ENCODE assay signal across 8 mouse cellular contexts in genomic region chr4:120568005-120568404, GRCm38 (mm10). TPM values are rescaled to one million over a fixed set of nuclear protein-coding genes. Genes with fewer than 3 reads are reported as not detected.
DNase-seq lines count a peak whose midpoint lies in the region; ATAC-seq and TF ChIP-seq lines count a peak whose summit lies in the region.

No protein-coding gene starts in this region.

- H3ac ChIP-seq in myocyte (ENCODE audit: control insufficient read depth, insufficient read length): no peak overlapping the region

- intact Hi-C loops in gastrocnemius, postnatal 36 days (cut with DNase I): no loop called here

- H3K4me1 ChIP-seq in forebrain, postnatal 0 days (ENCODE audit: insufficient read depth): peaks cover 21% of the 10 kb centered on the region

- WGBS in forebrain, postnatal 0 days: 20% methylated on average over 5 of the region's 5 CpGs

- H3K27ac ChIP-seq in forebrain, postnatal 0 days (ENCODE audit: low read depth, low read length): no peak overlapping the region

- DNase-seq in cerebellum, adult 9-11 months: peak; percentile 7
- no peak for DNase-seq in cerebellum, adult 9-10 months
- no peak for DNase-seq in forebrain, postnatal 0 days
- DNase-seq in kidney, postnatal 14 days: peak; percentile 37
- DNase-seq in gastrocnemius, postnatal 36 days: no peak
- no peak for DNase-seq in ovary, postnatal 36 days (ENCODE audit: low spot score)
- DNase-seq in right cerebral cortex, postnatal 14 days: no peak

- H3K9me3 ChIP-seq in forebrain, postnatal 0 days (ENCODE audit: low read length): no peaks in the 10 kb centered on the region

- H3K79me2 ChIP-seq in myocyte (ENCODE audit: control insufficient read depth, insufficient read depth): peaks cover 54% of the 10 kb centered on the region

- H3K36me3 ChIP-seq in forebrain, postnatal 0 days (ENCODE audit: insufficient read depth): peaks cover 9% of the 10 kb centered on the region
- peaks cover 12% of the 10 kb centered on the region for H3K36me3 ChIP-seq in myocyte (ENCODE audit: control insufficient read depth, insufficient read depth)

- no peak overlapping the region for H3K9ac ChIP-seq in forebrain, postnatal 0 days

- peak overlapping the region; percentile 81; the same call in 1 of the 2 replicates for H3K4me2 ChIP-seq in forebrain, postnatal 0 days (ENCODE audit: low read depth)
- H3K4me2 ChIP-seq in myocyte (ENCODE audit: low read depth): peak overlapping the region; percentile 79

- no peak for ATAC-seq in forebrain, postnatal 0 days

- no peak for TF ChIP-seq POLR2A in myocyte (IDR thresholded peaks at IDR 0.05; ENCODE audit: insufficient read length, low read depth)

- TF ChIP-seq CTCF in forebrain, postnatal 0 days (IDR thresholded peaks at IDR 0.05; ENCODE audit: low read depth): no peak

- no peak overlapping the region for H3K4me3 ChIP-seq in forebrain, postnatal 0 days (ENCODE audit: low read depth, low read length)
- peak overlapping the region; percentile 53 for H3K4me3 ChIP-seq in myocyte

- no peaks in the 10 kb centered on the region for H3K27me3 ChIP-seq in forebrain, postnatal 0 days (ENCODE audit: insufficient read depth, low read length)
- no peaks in the 10 kb centered on the region for H3K27me3 ChIP-seq in myocyte (ENCODE audit: control insufficient read depth, insufficient read depth, insufficient read length)

TF ChIP-seq in myocyte, 11 proteins besides CTCF, POLR2A, EP300 and RAD21:
- no peak for TF ChIP-seq TCF3 (IDR thresholded peaks at IDR 0.05; ENCODE audit: insufficient read length, low read depth)
- TF ChIP-seq POLR2AphosphoS2 (IDR thresholded peaks at IDR 0.05; ENCODE audit: insufficient read length, low read depth): no peak
- TF ChIP-seq E2F4 (IDR thresholded peaks at IDR 0.05; ENCODE audit: insufficient read depth): no peak
- no peak for TF ChIP-seq MAX (IDR thresholded peaks at IDR 0.05; ENCODE audit: low read depth)
- no peak for TF ChIP-seq MYOD1 (IDR thresholded peaks at IDR 0.05; ENCODE audit: control insufficient read depth in 1 of 3, insufficient read length in 2 of 3, low read depth in 2 of 3)
- TF ChIP-seq SRF (IDR thresholded peaks at IDR 0.05; ENCODE audit: control insufficient read depth, insufficient read length, low read depth): no peak
- no peak for TF ChIP-seq MYOG (IDR thresholded peaks at IDR 0.05; ENCODE audit: control insufficient read depth in 1 of 3, insufficient read depth in 1 of 3, insufficient read length in 2 of 3, low read depth in 2 of 3)
- TF ChIP-seq TCF12 (IDR thresholded peaks at IDR 0.05; ENCODE audit: insufficient read depth, poor library complexity, severe bottlenecking): no peak
- no peak for TF ChIP-seq CEBPB (IDR thresholded peaks at IDR 0.05; ENCODE audit: insufficient read depth, poor library complexity, severe bottlenecking)
- TF ChIP-seq USF1 (IDR thresholded peaks at IDR 0.05; ENCODE audit: low read depth): no peak
- no peak for TF ChIP-seq REST (IDR thresholded peaks at IDR 0.05; ENCODE audit: insufficient read depth, insufficient read length)

RNA-seq across cellular contexts. Expression of gene Ctps, which starts 2.1 kb away (rescaled TPM):
- 73.0 and 73.3 TPM in 2 replicates for total RNA-seq in forebrain, postnatal 0 days (2014; rRNA removed)
- polyA plus RNA-seq in forebrain, postnatal 0 days (2015; fragmentation: Nextera tagmentation; extraction: Ambion mirVana): 71.9 and 76.8 TPM in 2 replicates
- 38.8 TPM for polyA plus RNA-seq in myocyte (2012; fragmentation: generic; extraction: Trizol)
- 10 to 100 TPM; 12.5 to 12.9 TPM for total RNA-seq in gastrocnemius, postnatal 36 days (2021)

RNA-seq across cellular contexts. Expression of gene Gm8439, which starts 20.5 kb away (rescaled TPM):
- not detected in 2 replicates for total RNA-seq in forebrain, postnatal 0 days (2014; rRNA removed)
- polyA plus RNA-seq in forebrain, postnatal 0 days (2015; fragmentation: Nextera tagmentation; extraction: Ambion mirVana): not detected in 2 replicates
- polyA plus RNA-seq in myocyte (2012; fragmentation: generic; extraction: Trizol): not detected
- total RNA-seq in gastrocnemius, postnatal 36 days (2021): not detected

RNA-seq across cellular contexts. Expression of gene Slfnl1, which starts 36.0 kb away (rescaled TPM):
- total RNA-seq in forebrain, postnatal 0 days (2014; rRNA removed): 0.15 TPM in 1 of 2 replicates, not detected in the other
- not detected in 2 replicates for polyA plus RNA-seq in forebrain, postnatal 0 days (2015; fragmentation: Nextera tagmentation; extraction: Ambion mirVana)
- not detected for polyA plus RNA-seq in myocyte (2012; fragmentation: generic; extraction: Trizol)
- under 1 TPM in 1 of 2 experiments, not detected in 1; 0.15 TPM for total RNA-seq in gastrocnemius, postnatal 36 days (2021)

Comparison
In these comparisons a context has a peak if more than half of its experiments do, and no peak if none do; other contexts are left out.
1. DNase-seq: peak in cerebellum, adult 9-11 months (single experiment) and kidney, postnatal 14 days (single experiment); none in cerebellum, adult 9-10 months (single experiment), forebrain, postnatal 0 days (single experiment), gastrocnemius, postnatal 36 days (0 of 2), ovary, postnatal 36 days (single experiment) and right cerebral cortex, postnatal 14 days (single experiment).